Mouse (Mus musculus): ENCODE data around the gene Tmem273.

Tmem273 gene

GRCm38 (mm10) chr14:32812429-32812828 lies 26.7 kb downstream of the Tmem273 start:
- DNase-seq (ENCODE audit: low spot score) = no peak

GRCm38 (mm10) chr14:32814961-32815360 lies 29.2 kb downstream of the Tmem273 start:
- DNase-seq (ENCODE audit: low spot score) = no peak

- no peak for DNase-seq (ENCODE audit: low spot score)
Observed at GRCm38 (mm10) chr14:32816533-32816932, 30.8 kb downstream of the Tmem273 start.

- DNase-seq (ENCODE audit: low spot score) = no peak
Observed at GRCm38 (mm10) chr14:32817258-32817657, 31.5 kb downstream of the Tmem273 start.

- no peak for DNase-seq (ENCODE audit: low spot score)
Observed at GRCm38 (mm10) chr14:32819297-32819696, 33.5 kb downstream of the Tmem273 start.

GRCm38 (mm10) chr14:32822812-32823211 lies 37.0 kb downstream of the Tmem273 start:
- DNase-seq (ENCODE audit: low spot score) = no peak

GRCm38 (mm10) chr14:32823861-32824260 lies 38.1 kb downstream of the Tmem273 start:
- no peak for DNase-seq (ENCODE audit: low spot score)

GRCm38 (mm10) chr14:32824267-32825150 lies 38.7 kb downstream of the Tmem273 start:
- DNase-seq (ENCODE audit: low spot score) = no peak

GRCm38 (mm10) chr14:32825426-32826032 lies 39.8 kb downstream of the Tmem273 start:
- DNase-seq (ENCODE audit: low spot score) = peak; percentile 80

- DNase-seq (ENCODE audit: low spot score) = peak; percentile 71
Observed at GRCm38 (mm10) chr14:32827165-32827564, 41.4 kb downstream of the Tmem273 start.

- peak; percentile 59 for DNase-seq (ENCODE audit: low spot score)
Observed at GRCm38 (mm10) chr14:32827994-32828650, 42.4 kb downstream of the Tmem273 start.

- DNase-seq (ENCODE audit: low spot score) = no peak
Observed at GRCm38 (mm10) chr14:32833847-32834246, 48.1 kb downstream of the Tmem273 start, which contains the start of gene Fam170b. Gene Fam170b, plus strand, starts transcription at chr14:32833962.

GRCm38 (mm10) chr14:32835181-32835580 lies 49.4 kb downstream of the Tmem273 start:
- DNase-seq (ENCODE audit: low spot score) = no peak

- peak; percentile 39 for DNase-seq (ENCODE audit: low spot score)
Observed at GRCm38 (mm10) chr14:32835596-32835995, 49.8 kb downstream of the Tmem273 start.

GRCm38 (mm10) chr14:32836191-32836590 lies 50.4 kb downstream of the Tmem273 start:
- DNase-seq (ENCODE audit: low spot score) = peak; percentile 37

GRCm38 (mm10) chr14:32842052-32842451 lies 56.3 kb downstream of the Tmem273 start:
- no peak for DNase-seq (ENCODE audit: low spot score)

GRCm38 (mm10) chr14:32854059-32854458 lies 68.3 kb downstream of the Tmem273 start:
- DNase-seq (ENCODE audit: low spot score) = no peak

- DNase-seq (ENCODE audit: low spot score) = no peak
Observed at GRCm38 (mm10) chr14:32856246-32856645, 70.5 kb downstream of the Tmem273 start.

- DNase-seq (ENCODE audit: low spot score) = peak; percentile 84
Observed at GRCm38 (mm10) chr14:32856681-32857328, 71.0 kb downstream of the Tmem273 start, which contains the start of gene Vstm4. Gene Vstm4, plus strand, starts transcription at chr14:32856756.

GRCm38 (mm10) chr14:32858361-32858760 lies 72.6 kb downstream of the Tmem273 start:
- no peak for DNase-seq (ENCODE audit: low spot score)

GRCm38 (mm10) chr14:32858941-32859510 lies 73.3 kb downstream of the Tmem273 start:
- DNase-seq (ENCODE audit: low spot score) = peak; percentile 24
